Mouse (Mus musculus) midbrain, embryonic 12.5 days (tissue): ENCODE measurements around the gene Ints2. TPM values are rescaled to one million over a fixed set of nuclear protein-coding genes. Genes with fewer than 3 reads are reported as not detected.
"Not testable (repeated sequence)": the region's sequence is repeated elsewhere in the genome, so short reads cannot be mapped to it uniquely, and the experiment has no call there.

Experiments
- ATAC-seq: fragments of 200-750 bp; cut with Nextera tagmentation; 2 replicates; pipeline ENCODE4 v1.8.0; 2017; ENCODE audit warnings: low read depth, moderate TSS enrichment, moderate library complexity; ENCODE audit not compliant: low FRiP score
- H3K27ac ChIP-seq: fragments of 300-500 bp; sonication (generic); replicated peaks from 2 replicates; pipeline ENCODE4 v1.5.1; 2016; ENCODE audit warnings: mild to moderate bottlenecking
- H3K27me3 ChIP-seq: fragments of 300-500 bp; sonication (generic); 2 replicates; pipeline ENCODE4 v1.6.1; 2016; ENCODE audit warnings: mild to moderate bottlenecking
- H3K36me3 ChIP-seq: fragments of 300-500 bp; sonication (generic); 2 replicates; pipeline ENCODE4 v1.6.1; 2016
- H3K4me1 ChIP-seq: fragments of 300-500 bp; sonication (generic); 2 replicates; pipeline ENCODE4 v1.6.1; 2016
- H3K4me2 ChIP-seq: fragments of 300-500 bp; sonication (generic); replicated peaks from 2 replicates; pipeline ENCODE4 v1.6.1; 2016; ENCODE audit warnings: mild to moderate bottlenecking, moderate library complexity
- H3K4me3 ChIP-seq: fragments of 300-500 bp; sonication (generic); 2 replicates; pipeline ENCODE4 v1.5.1; 2016; ENCODE audit warnings: mild to moderate bottlenecking
- H3K9ac ChIP-seq: fragments of 300-500 bp; sonication (generic); replicated peaks from 2 replicates; pipeline ENCODE4 v1.6.1; 2016; ENCODE audit warnings: mild to moderate bottlenecking, moderate library complexity
- H3K9me3 ChIP-seq: fragments of 300-500 bp; sonication (generic); 2 replicates; pipeline ENCODE4 v1.6.1; 2016; ENCODE audit warnings: mild to moderate bottlenecking
- WGBS: fragments of 180-500 bp; shearing (Covaris S2); methylation state at CpG from one replicate; pipeline ENCODE4 v1.1.7; 2016; 5-methylcytosine and 5-hydroxymethylcytosine counted together
- polyA plus RNA-seq: library from polyadenylated mRNA; unstranded; fragments of >200 nt; fragmentation: Nextera tagmentation; extraction: Ambion mirVana; gene quantifications from 2 replicates; pipeline ENCODE4 v1.2.1, GENCODE M21; 2016

Ints2 gene
- polyA plus RNA-seq = 48.3 and 51.6 TPM in 2 replicates

DNA sequence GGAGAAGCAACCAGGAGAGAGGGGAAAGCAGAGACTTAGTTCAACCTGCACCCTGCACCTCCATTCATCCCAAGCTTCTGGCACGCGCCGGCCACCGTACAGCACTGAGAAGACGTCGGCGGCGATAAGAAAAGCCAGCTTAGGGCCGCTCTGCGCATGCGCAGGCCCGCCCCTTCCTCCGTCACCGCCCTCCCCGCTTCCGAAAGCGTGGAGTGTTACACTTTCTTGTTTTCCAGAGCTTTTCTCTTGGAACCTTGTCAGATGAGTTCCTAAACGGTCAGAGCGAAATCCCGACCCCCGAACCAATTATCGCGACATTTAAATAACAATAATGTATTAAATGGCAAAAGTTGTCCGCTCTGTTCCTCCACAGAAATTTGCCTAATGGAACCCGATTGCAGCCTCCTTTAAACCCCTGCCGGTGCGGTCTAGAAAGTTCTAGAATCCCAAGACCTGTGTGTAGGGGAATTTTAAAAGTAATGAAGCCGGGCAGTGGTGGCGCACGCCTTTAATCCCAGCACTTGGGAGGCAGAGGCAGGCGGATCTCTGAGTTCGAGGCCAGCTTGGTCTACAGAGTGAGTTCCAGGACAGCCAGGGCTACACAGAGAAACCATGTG is at the start of gene Ints2:
Gene Ints2 (minus strand): TSS at position 116 of the 617 bp plus-strand sequence.
- peak; percentile 85 for ATAC-seq
- H3K4me1 ChIP-seq = peaks cover 14% of the 10 kb centered on the region
- 11% methylated on average over 32 of the region's 32 CpGs for WGBS
- peak within 1 kb of the TSS; percentile 71 for H3K4me2 ChIP-seq
- H3K36me3 ChIP-seq = peaks cover 14% of the 10 kb centered on the region
- peak within 1 kb of the TSS; percentile 76 for H3K4me3 ChIP-seq
- H3K9me3 ChIP-seq = no peaks in the 10 kb centered on the region
- peak within 1 kb of the TSS; percentile 83 for H3K9ac ChIP-seq
- H3K27me3 ChIP-seq = no peaks in the 10 kb centered on the region
- H3K27ac ChIP-seq = peak within 1 kb of the TSS; percentile 70

DNA sequence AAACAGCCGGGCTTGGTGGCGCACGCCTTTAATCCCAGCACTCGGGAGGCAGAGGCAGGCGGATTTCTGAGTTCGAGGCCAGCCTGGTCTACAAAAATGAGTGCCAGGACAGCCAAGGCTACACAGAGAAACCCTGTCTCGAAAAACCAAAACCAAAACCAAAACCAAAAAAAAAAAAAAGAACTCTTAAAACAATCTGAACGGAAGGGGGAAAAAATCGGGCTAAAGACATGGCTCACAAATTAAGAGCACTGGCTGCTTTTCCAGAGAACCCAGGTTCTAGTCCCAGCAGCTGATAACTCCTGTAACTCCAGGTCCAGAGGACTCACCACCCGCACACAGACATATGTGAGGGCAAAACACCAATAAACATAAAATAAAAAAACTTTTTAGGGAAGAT is 34.8 kb upstream of the Ints2 start:
- peaks cover 33% of the 10 kb centered on the region for H3K36me3 ChIP-seq
- H3K4me3 ChIP-seq, H3K27me3 ChIP-seq, ATAC-seq, H3K4me1 ChIP-seq, H3K9ac ChIP-seq, H3K9me3 ChIP-seq, H3K4me2 ChIP-seq, H3K27ac ChIP-seq: not testable (repeated sequence)
- 95% methylated on average over 10 of the region's 10 CpGs for WGBS

DNA sequence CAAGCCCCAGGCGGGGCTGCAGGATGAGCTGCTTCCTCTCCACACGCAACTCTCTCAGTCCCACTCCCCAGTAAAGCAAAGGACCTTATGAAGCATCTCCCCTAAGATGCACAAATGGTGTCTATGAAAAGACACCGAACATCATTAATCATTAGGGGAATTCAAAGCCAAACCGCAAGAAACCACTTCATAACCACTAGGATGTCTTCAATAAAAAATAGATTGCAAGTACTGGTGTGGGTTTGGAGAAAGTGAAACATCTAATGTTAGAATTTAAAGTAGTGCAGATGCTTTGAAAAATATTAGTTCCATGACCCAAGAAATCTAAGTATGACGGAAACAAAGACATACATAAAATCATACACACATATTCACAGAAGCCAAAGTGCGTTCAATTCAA is 34.3 kb upstream of the Ints2 start:
- Histone ChIP-seq H3K4me1 (no peaks in the 10 kb centered on the region), H3K9me3 (no peaks in the 10 kb centered on the region), H3K9ac (no peak overlapping the region), H3K36me3 (peaks cover 31% of the 10 kb centered on the region), H3K27ac (no peak overlapping the region), H3K4me3 (no peak overlapping the region), H3K4me2 (no peak overlapping the region), H3K27me3 (no peaks in the 10 kb centered on the region)
- ATAC-seq = no peak
- 97% methylated on average over 6 of the region's 6 CpGs for WGBS

DNA sequence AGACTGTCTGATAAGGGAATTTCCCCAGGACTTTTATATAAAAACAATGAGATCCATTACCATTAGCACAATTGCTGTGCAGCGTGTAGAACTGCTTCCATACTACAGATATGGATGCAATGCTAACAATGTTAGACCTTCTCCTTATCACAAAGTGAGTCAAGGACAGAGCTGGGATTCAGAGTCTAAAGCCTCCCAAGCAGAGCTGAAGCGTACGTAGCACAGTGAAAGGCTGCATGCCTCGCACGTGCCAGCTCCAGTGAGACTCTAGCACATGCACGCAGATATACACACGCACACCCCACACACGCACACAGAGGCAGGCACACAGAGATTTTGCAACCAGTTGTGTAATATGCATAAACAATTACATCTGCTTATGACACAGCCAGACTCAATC is 28.4 kb upstream of the Ints2 start:
- 94% methylated on average over 8 of the region's 8 CpGs for WGBS
- H3K36me3 ChIP-seq = peaks cover 72% of the 10 kb centered on the region
- H3K27ac ChIP-seq = no peak overlapping the region
- no peak overlapping the region for H3K4me2 ChIP-seq
- H3K9me3 ChIP-seq = no peaks in the 10 kb centered on the region
- H3K4me1 ChIP-seq = no peaks in the 10 kb centered on the region
- no peak for ATAC-seq
- H3K9ac ChIP-seq = no peak overlapping the region
- no peaks in the 10 kb centered on the region for H3K27me3 ChIP-seq
- H3K4me3 ChIP-seq = no peak overlapping the region

DNA sequence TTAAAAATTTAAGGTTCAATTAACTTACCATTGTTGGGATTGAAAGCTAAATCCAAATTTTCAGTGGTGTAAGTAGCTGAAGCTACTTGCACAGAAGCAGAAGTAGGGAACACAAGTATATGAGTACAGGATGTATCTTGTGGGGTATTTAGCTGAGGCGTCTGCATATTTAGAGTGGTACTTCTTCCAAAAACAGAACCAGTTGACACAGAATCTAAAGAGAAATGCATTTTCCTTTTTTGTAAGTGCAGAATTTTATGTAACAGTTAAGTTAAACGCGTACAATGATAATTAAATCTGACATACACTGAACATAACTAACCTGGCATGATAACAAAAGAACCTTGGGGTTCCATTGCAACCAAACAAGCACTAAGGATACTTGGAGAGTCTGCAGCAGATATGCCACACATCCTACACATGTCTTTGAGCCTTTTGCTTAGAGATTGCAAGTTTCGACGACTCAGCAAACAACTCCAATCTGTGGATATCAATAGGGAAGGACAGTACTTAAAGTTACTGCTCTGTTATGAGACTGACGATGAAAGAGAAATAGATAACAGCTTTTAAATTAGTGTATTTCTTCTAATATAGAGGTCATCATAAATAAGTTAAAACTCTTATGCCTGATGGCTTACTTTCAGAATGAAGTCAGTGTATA is 21.2 kb upstream of the Ints2 start:
- Histone ChIP-seq H3K4me1 (no peaks in the 10 kb centered on the region), H3K4me2 (no peak overlapping the region), H3K27ac (no peak overlapping the region), H3K9ac (no peak overlapping the region), H3K36me3 (peaks cover 68% of the 10 kb centered on the region), H3K9me3 (no peaks in the 10 kb centered on the region), H3K4me3 (no peak overlapping the region), H3K27me3 (no peaks in the 10 kb centered on the region)
- no peak for ATAC-seq
- 97% methylated on average over 6 of the region's 6 CpGs for WGBS

DNA sequence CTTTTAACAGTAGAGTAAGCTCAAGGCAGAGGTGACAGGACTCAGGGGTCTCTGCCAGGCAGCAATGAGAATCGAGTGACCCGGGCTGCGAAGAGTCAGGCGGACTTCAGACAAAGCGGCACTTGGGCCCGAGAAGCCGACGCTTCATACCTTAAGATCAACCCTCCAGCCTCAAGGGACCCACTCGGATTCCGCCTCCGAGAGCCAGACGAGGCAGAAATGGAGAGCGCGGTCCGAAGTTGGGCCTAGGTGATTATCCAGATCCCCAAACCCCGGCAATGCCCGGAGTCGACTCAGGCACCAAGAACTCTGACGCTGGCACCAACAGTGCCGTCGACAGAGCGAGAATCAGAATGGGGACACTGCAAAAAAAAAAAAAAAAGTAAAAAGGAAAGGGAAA is 321 bp downstream of the Ints2 start:
- H3K36me3 ChIP-seq = peaks cover 19% of the 10 kb centered on the region
- H3K9ac ChIP-seq = peak overlapping the region; percentile 83
- WGBS = under 1% methylated on average over 22 of the region's 22 CpGs
- H3K4me1 ChIP-seq = peaks cover 14% of the 10 kb centered on the region
- peak overlapping the region; percentile 71 for H3K4me2 ChIP-seq
- no peaks in the 10 kb centered on the region for H3K27me3 ChIP-seq
- H3K27ac ChIP-seq = peak overlapping the region; percentile 70
- ATAC-seq = 0 out of 2 replicates have a peak, but pooled peaks have one; percentile 19
- H3K9me3 ChIP-seq = no peaks in the 10 kb centered on the region
- peak overlapping the region; percentile 76 for H3K4me3 ChIP-seq

DNA sequence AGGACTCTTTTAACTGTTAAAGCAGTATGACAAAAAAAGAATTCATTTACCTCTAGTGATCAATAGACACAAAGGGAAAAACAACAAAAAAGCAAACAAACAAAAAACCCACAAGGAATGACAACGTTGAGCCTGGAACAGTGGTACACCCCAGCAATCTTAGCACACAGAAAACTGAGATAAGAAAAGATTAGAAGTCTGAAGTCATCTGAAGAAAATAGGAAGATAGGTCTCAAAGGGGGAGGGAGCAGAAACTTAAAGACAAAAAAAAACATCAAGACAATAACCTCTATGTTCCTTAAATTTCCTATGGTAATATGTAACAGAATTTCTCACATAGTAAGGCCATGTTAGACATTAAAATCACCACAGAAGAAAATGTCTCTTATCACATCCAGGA is 4.0 kb downstream of the Ints2 start:
- no peak for ATAC-seq
- Histone ChIP-seq H3K4me2 (no peak overlapping the region), H3K9me3 (no peaks in the 10 kb centered on the region), H3K9ac (no peak overlapping the region), H3K4me1 (peaks cover 14% of the 10 kb centered on the region), H3K4me3 (no peak overlapping the region), H3K27ac (no peak overlapping the region), H3K27me3 (no peaks in the 10 kb centered on the region), H3K36me3 (peaks cover 49% of the 10 kb centered on the region)
- WGBS = 90% methylated on average over 1 of the region's 1 CpGs

DNA sequence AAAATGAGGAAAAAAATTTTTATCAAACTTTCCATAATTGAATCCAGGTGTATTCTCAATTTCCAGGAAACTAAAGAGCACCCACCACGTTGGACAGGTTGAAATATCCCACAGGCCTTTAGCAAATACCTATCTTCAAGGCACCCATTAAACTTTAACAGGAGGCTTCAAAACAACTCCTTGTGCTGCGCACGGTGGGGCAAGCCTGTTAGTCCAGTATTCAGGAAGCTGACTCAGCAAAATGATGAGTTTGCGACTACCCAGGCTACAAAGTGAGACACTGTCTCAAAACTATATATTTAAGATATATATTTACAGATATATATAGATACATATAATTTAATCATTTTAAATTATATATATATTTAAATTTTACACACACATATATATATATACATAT is 24.9 kb downstream of the Ints2 start:
- ATAC-seq = no peak
- Histone ChIP-seq H3K9ac (no peak overlapping the region), H3K9me3 (no peaks in the 10 kb centered on the region), H3K27me3 (no peaks in the 10 kb centered on the region), H3K4me3 (no peak overlapping the region), H3K36me3 (peaks cover 61% of the 10 kb centered on the region), H3K27ac (no peak overlapping the region), H3K4me1 (no peaks in the 10 kb centered on the region), H3K4me2 (no peak overlapping the region)
- 90% methylated on average over 4 of the region's 4 CpGs for WGBS

DNA sequence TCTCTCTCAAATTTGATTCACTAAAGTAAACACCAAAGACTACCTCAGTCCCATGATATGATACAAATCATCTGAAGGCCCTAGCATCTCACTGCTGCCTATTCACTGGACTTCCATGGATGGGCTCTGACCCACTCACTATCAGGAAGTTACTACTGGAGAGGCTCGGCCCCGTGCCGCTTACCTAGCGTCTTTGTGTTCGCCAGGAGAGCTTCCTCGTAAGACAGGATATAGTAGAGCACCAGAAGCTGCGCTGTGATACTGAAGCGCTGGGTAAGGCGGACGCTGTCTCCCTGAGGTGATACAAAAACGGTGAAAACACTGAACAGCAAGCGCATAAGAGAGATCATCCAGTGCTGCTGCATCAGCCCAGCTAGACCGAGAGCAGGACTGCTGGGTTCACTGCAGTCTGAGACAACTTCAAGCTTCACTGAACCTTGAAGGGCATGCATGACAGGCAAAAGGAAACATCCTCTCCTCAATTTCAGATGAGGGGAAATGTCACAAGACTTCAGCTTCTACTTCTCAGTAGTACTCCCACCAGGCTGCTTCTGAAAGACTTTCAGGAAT is 25.5 kb downstream of the Ints2 start:
- peaks cover 64% of the 10 kb centered on the region for H3K36me3 ChIP-seq
- no peak overlapping the region for H3K27ac ChIP-seq
- no peak for ATAC-seq
- H3K4me2 ChIP-seq = no peak overlapping the region
- H3K9ac ChIP-seq = no peak overlapping the region
- no peaks in the 10 kb centered on the region for H3K9me3 ChIP-seq
- no peaks in the 10 kb centered on the region for H3K4me1 ChIP-seq
- no peak overlapping the region for H3K4me3 ChIP-seq
- WGBS = 96% methylated on average over 13 of the region's 13 CpGs
- no peaks in the 10 kb centered on the region for H3K27me3 ChIP-seq

DNA sequence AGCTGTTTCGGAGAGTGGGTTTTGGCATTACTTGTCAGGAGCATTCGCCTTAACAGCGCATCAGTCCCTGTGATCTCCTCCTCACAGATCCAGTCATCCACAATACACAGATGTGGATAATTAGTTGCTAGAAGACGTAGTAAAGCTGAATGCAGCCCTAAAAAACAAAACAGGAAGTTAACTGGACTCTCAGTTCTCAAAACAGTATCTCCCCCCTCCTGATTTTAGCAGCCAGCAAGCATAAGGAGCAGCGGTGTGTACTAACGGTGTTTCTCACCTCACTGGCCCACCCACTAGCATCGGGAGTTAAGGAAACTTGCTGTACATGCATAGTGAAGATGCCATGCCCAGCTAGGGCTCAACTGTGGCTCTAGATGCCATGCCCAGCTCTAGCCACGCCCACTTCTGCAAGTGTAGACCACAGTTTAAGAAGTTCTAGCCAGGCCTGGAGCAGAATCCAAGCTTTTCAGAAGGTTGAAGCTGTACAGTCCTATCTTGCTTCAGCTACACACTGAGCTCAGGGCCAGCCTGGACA is 30.7 kb downstream of the Ints2 start:
- no peaks in the 10 kb centered on the region for H3K4me1 ChIP-seq
- no peak for ATAC-seq
- WGBS = 92% methylated on average over 8 of the region's 8 CpGs
- no peak overlapping the region for H3K4me3 ChIP-seq
- H3K9ac ChIP-seq = no peak overlapping the region
- H3K4me2 ChIP-seq = no peak overlapping the region
- peaks cover 76% of the 10 kb centered on the region for H3K36me3 ChIP-seq
- H3K9me3 ChIP-seq = no peaks in the 10 kb centered on the region
- no peaks in the 10 kb centered on the region for H3K27me3 ChIP-seq
- no peak overlapping the region for H3K27ac ChIP-seq

DNA sequence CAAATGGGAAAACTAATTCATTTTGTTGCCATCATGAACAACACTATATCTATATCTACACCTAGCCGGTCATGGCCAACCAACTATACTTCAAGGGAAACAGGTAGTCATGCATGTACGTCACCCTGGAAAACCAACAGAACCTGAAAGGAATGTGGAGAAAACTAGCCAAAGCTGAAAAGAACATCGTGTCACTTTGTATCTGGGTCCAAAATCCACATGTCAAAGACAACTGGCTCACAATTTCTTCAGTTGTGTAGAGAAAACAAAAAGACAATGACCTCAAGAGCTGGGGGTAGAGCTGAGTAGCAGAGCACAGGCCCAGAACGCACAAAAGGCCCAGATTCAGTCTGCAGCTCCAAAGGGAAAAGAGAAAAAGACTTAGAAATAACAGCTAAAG is 31.6 kb downstream of the Ints2 start:
- ATAC-seq = no peak
- Histone ChIP-seq H3K27ac (no peak overlapping the region), H3K9ac (no peak overlapping the region), H3K27me3 (no peaks in the 10 kb centered on the region), H3K4me1 (no peaks in the 10 kb centered on the region), H3K4me2 (no peak overlapping the region), H3K9me3 (no peaks in the 10 kb centered on the region), H3K36me3 (peaks cover 70% of the 10 kb centered on the region), H3K4me3 (no peak overlapping the region)
- WGBS = 82% methylated on average over 4 of the region's 4 CpGs

DNA sequence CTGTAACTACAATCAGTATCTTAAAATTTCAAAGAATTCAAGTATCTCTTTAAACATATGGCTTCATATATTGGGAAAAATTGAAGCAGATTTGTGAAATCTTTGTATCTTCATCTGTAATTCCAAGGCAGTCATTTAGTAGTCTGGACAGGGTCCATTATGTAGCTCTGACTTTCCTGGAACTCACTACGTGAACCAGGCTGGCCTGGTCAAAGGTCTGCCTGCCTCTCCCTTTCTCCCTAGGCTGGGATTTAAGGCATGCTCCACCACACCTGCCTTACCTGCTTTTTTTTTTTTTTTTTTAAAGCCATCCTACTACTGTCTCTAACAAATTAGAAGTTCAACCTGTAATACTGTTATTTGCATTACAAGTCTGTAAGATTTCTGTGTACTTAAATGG is 45.6 kb downstream of the Ints2 start:
- Histone ChIP-seq H3K4me2 (no peak overlapping the region), H3K36me3 (peaks cover 67% of the 10 kb centered on the region), H3K27me3 (no peaks in the 10 kb centered on the region), H3K4me1 (no peaks in the 10 kb centered on the region), H3K9ac (no peak overlapping the region), H3K9me3 (no peaks in the 10 kb centered on the region), H3K4me3 (no peak overlapping the region), H3K27ac (no peak overlapping the region)
- WGBS = 77% methylated on average over 1 of the region's 1 CpGs
- ATAC-seq = no peak
